Mouse (Mus musculus) T-helper 2 cell (primary cell): ENCODE measurements around the gene Pstk.
"Not testable (repeated sequence)": the region's sequence is repeated elsewhere in the genome, so short reads cannot be mapped to it uniquely, and the experiment has no call there.

Source experiments
- in situ Hi-C: fragments of 300-600 bp; cut with MboI, MseI; formaldehyde crosslinking; loops from one replicate; pipeline ENCODE4 v1.15.1; 2025; ENCODE audit warnings: high pct_unique_total_duplicates

Gene Pstk

GRCm38 (mm10) chr7:131370648-131371469 lies at the start of gene Pstk:
Pstk (plus strand) TSS chr7:131371141.
- in situ Hi-C loops: loop anchor here (25.0 kb wide), 1 partner anchor 834 kb away; no protein-coding TSS in a partner anchor

- in situ Hi-C loops: no loop called here
Observed at GRCm38 (mm10) chr7:131322192-131322591, 48.7 kb upstream of the Pstk start, which contains the start of gene Cuzd1. Cuzd1 (minus strand) TSS chr7:131322292.

GRCm38 (mm10) chr7:131327054-131327453 lies 43.9 kb upstream of the Pstk start:
- in situ Hi-C loops: no loop called here

GRCm38 (mm10) chr7:131329416-131329815 lies 41.5 kb upstream of the Pstk start, which contains the start of gene Fam24b:
Fam24b (minus strand) TSS chr7:131329516.
- in situ Hi-C loops: no loop called here

- in situ Hi-C loops: no loop called here
Observed at GRCm38 (mm10) chr7:131331688-131332087, 39.3 kb upstream of the Pstk start.

GRCm38 (mm10) chr7:131333564-131333963 lies 37.4 kb upstream of the Pstk start, which contains the start of gene Fam24a:
Fam24a (plus strand) TSS chr7:131333864.
- in situ Hi-C loops: no loop called here

GRCm38 (mm10) chr7:131337502-131338068 lies 33.4 kb upstream of the Pstk start:
- in situ Hi-C loops: no loop called here

GRCm38 (mm10) chr7:131345856-131346541 lies 24.9 kb upstream of the Pstk start:
- in situ Hi-C loops: no loop called here

- in situ Hi-C loops: loop anchor here (5.0 to 25.0 kb wide), 2 partner anchors 196 to 819 kb away; no protein-coding TSS in a partner anchor
Observed at GRCm38 (mm10) chr7:131356105-131356504, 14.8 kb upstream of the Pstk start.

- in situ Hi-C loops: loop anchor here (25.0 kb wide), 1 partner anchor 825 kb away; no protein-coding TSS in a partner anchor
Observed at GRCm38 (mm10) chr7:131362269-131362614, 8.7 kb upstream of the Pstk start.

- in situ Hi-C loops: loop anchor here (25.0 kb wide), 1 partner anchor 825 kb away; no protein-coding TSS in a partner anchor
Observed at GRCm38 (mm10) chr7:131362615-131363300, 8.2 kb upstream of the Pstk start, which contains the start of gene 2310057M21Rik. 2310057M21Rik (minus strand) TSS chr7:131362759.

- in situ Hi-C loops: loop anchor here (25.0 kb wide), 1 partner anchor 827 kb away; no protein-coding TSS in a partner anchor
Observed at GRCm38 (mm10) chr7:131364131-131364530, 6.8 kb upstream of the Pstk start.

GRCm38 (mm10) chr7:131371470-131371860 lies 524 bp downstream of the Pstk start:
- in situ Hi-C loops: loop anchor here (25.0 kb wide), 1 partner anchor 834 kb away; no protein-coding TSS in a partner anchor

GRCm38 (mm10) chr7:131371880-131372651 lies 1.1 kb downstream of the Pstk start:
- in situ Hi-C loops: loop anchor here (25.0 kb wide), 1 partner anchor 835 kb away; no protein-coding TSS in a partner anchor

- in situ Hi-C loops: not testable (repeated sequence)
Observed at GRCm38 (mm10) chr7:131391761-131392160, 20.8 kb downstream of the Pstk start.

GRCm38 (mm10) chr7:131409321-131409987 lies 38.5 kb downstream of the Pstk start:
- in situ Hi-C loops: no loop called here

GRCm38 (mm10) chr7:131409988-131410385 lies 39.0 kb downstream of the Pstk start:
- in situ Hi-C loops: loop anchor here (5.0 kb wide), 1 partner anchor 43 kb away; no protein-coding TSS in a partner anchor

GRCm38 (mm10) chr7:131410416-131411058 lies 39.6 kb downstream of the Pstk start, which contains the start of the genes Ikzf5 and Acadsb:
Ikzf5 (minus strand) TSS chr7:131410521.
Acadsb (plus strand) TSS chr7:131410601.
- in situ Hi-C loops: loop anchor here (5.0 kb wide), 1 partner anchor 43 kb away; no protein-coding TSS in a partner anchor
